In the genomic region with DNA sequence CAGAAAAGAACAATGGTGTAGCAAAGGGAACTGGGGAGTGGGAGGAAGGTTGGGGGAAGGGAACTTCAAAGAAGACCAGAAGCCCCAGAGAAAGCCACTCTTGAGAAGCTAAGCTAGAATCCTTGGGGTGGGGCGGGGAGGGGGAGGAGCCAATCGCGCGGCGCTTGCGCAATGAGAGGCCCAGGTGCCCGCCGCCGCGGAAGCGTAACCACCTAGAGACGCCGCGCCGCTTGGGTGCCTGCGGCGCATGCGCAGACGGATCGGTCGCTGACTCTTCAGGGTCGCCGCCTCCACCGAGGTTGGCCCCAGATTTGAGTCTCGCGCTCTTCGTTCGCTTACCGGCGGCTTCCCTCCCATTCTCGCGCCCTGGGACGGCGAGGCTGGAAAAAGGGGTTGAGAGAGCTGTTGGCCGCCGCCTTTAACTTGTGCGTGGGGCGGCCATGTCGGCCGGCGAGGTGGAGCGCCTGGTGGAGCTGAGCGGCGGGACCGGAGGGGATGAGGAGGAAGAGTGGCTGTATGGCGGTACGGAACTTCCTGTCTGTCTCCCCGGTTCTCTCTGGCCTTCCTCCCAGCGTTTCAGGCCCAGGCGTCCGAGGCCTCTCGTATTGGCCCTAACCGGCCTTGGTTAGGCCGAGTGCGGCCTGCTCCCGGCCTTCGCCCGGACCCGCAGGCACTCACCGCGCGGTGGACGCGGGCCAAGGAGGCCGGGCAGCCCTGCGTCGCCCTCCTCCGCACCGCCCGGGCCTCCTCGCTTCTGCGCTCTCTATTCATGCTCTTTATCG, we compare ENCODE assay signal across 8 mouse cellular contexts. TPM values are rescaled to one million over a fixed set of nuclear protein-coding genes. Genes with fewer than 3 reads are reported as not detected.
A peak's percentile ranks its signal among the peaks of the same experiment; 100 is the strongest.
DNase-seq lines count a peak whose midpoint lies in the region; ATAC-seq and TF ChIP-seq lines count a peak whose summit lies in the region.

A gene (plus strand): TSS at position 210 of the 782 bp plus-strand sequence.

- peak; percentile 86 for TF ChIP-seq POLR2A in heart, adult 2 months (IDR thresholded peaks at IDR 0.05; ENCODE audit: insufficient read depth, low read depth, low read length)

- H3K4me2 ChIP-seq in embryonic facial prominence, embryonic 13.5 days = peak within 1 kb of the TSS; percentile 67
- peak within 1 kb of the TSS; percentile 79 for H3K4me2 ChIP-seq in limb, embryonic 13.5 days (replicated peaks)
- H3K4me2 ChIP-seq in midbrain, embryonic 16.5 days (ENCODE audit: low read length) = peak within 1 kb of the TSS; percentile 70

- peak; percentile 94 for DNase-seq in 3134 (ENCODE audit: extremely low read depth, insufficient read length, low spot score)
- DNase-seq in adrenal gland, postnatal 36 days = peak; percentile 92 to 94
- DNase-seq in heart, adult 2 months = peak; percentile 92 to 94
- peak; percentile 84 to 87 for DNase-seq in kidney, adult 8-10 months
- DNase-seq in spleen, postnatal 10 days (ENCODE audit: low spot score in 2 of 2) = peak; percentile 90 to 94

- H3K9me3 ChIP-seq in embryonic facial prominence, embryonic 13.5 days = no peaks in the 10 kb centered on the region
- no peaks in the 10 kb centered on the region for H3K9me3 ChIP-seq in limb, embryonic 13.5 days
- no peaks in the 10 kb centered on the region for H3K9me3 ChIP-seq in midbrain, embryonic 16.5 days (replicated peaks; ENCODE audit: control insufficient read depth, low read length, poor library complexity, severe bottlenecking)

- H3K4me1 ChIP-seq in embryonic facial prominence, embryonic 13.5 days = peaks cover 26% of the 10 kb centered on the region
- peaks cover 5% of the 10 kb centered on the region for H3K4me1 ChIP-seq in heart, adult 2 months (ENCODE audit: control insufficient read depth, insufficient read depth, low read length)
- peaks cover 25% of the 10 kb centered on the region for H3K4me1 ChIP-seq in limb, embryonic 13.5 days
- peaks cover 24% of the 10 kb centered on the region for H3K4me1 ChIP-seq in midbrain, embryonic 16.5 days (ENCODE audit: control insufficient read depth, insufficient read depth, low read length)

- intact Hi-C loops in heart, adult 2 months (cut with DNase I) = loop anchor here (10.0 kb wide), 1 partner anchor 471 kb away; a partner anchor contains a TSS

- 0 out of 2 replicates have a peak, but pooled peaks have one; percentile 9 for TF ChIP-seq EP300 in heart, adult 2 months (IDR thresholded peaks at IDR 0.05; ENCODE audit: insufficient read depth, low read depth, low read length)

- peak within 1 kb of the TSS; percentile 93 for H3K4me3 ChIP-seq in embryonic facial prominence, embryonic 13.5 days
- peak within 1 kb of the TSS; percentile 90 for H3K4me3 ChIP-seq in heart, adult 2 months
- peak within 1 kb of the TSS; percentile 91 for H3K4me3 ChIP-seq in limb, embryonic 13.5 days
- peak within 1 kb of the TSS; percentile 68 for H3K4me3 ChIP-seq in midbrain, embryonic 16.5 days (ENCODE audit: low read depth, low read length)

- H3K79me2 ChIP-seq in heart, adult 2 months (replicated peaks; ENCODE audit: control insufficient read depth, insufficient read depth, low read length) = peaks cover 1% of the 10 kb centered on the region

- peak; percentile 25; the same call in 1 of the 2 replicates for TF ChIP-seq CTCF in heart, adult 2 months (IDR thresholded peaks at IDR 0.05)

- peak within 1 kb of the TSS; percentile 91 for H3K9ac ChIP-seq in embryonic facial prominence, embryonic 13.5 days
- H3K9ac ChIP-seq in heart, adult 2 months (ENCODE audit: low read depth, low read length) = peak within 1 kb of the TSS; percentile 86
- H3K9ac ChIP-seq in limb, embryonic 13.5 days = peak within 1 kb of the TSS; percentile 94
- H3K9ac ChIP-seq in midbrain, embryonic 16.5 days (ENCODE audit: low read depth, low read length) = peak within 1 kb of the TSS; percentile 85

- no peaks in the 10 kb centered on the region for H3K27me3 ChIP-seq in embryonic facial prominence, embryonic 13.5 days
- H3K27me3 ChIP-seq in heart, adult 2 months (ENCODE audit: control insufficient read depth, insufficient read depth, low read length) = no peaks in the 10 kb centered on the region
- no peaks in the 10 kb centered on the region for H3K27me3 ChIP-seq in limb, embryonic 13.5 days
- no peaks in the 10 kb centered on the region for H3K27me3 ChIP-seq in midbrain, embryonic 16.5 days (ENCODE audit: control insufficient read depth, insufficient read depth, low read depth, low read length)

- H3K27ac ChIP-seq in embryonic facial prominence, embryonic 13.5 days = peak within 1 kb of the TSS; percentile 95
- H3K27ac ChIP-seq in heart, adult 2 months = peak within 1 kb of the TSS; percentile 95
- H3K27ac ChIP-seq in limb, embryonic 13.5 days = peak within 1 kb of the TSS; percentile 92
- H3K27ac ChIP-seq in midbrain, embryonic 16.5 days (ENCODE audit: low read length) = peak within 1 kb of the TSS; percentile 92

- peaks cover 8% of the 10 kb centered on the region for H3K36me3 ChIP-seq in embryonic facial prominence, embryonic 13.5 days
- peaks cover 10% of the 10 kb centered on the region for H3K36me3 ChIP-seq in heart, adult 2 months (ENCODE audit: control insufficient read depth, insufficient read depth, low read length)
- H3K36me3 ChIP-seq in limb, embryonic 13.5 days = peaks cover 16% of the 10 kb centered on the region
- no peaks in the 10 kb centered on the region for H3K36me3 ChIP-seq in midbrain, embryonic 16.5 days (ENCODE audit: control insufficient read depth, insufficient read depth, low read length)

- under 1% methylated on average over 71 of the region's 73 CpGs for WGBS in embryonic facial prominence, embryonic 13.5 days
- WGBS in heart, adult 2 months = under 1% methylated on average over 73 of the region's 73 CpGs
- WGBS in limb, embryonic 13.5 days = under 1% methylated on average over 72 of the region's 73 CpGs
- under 1% methylated on average over 60 of the region's 73 CpGs for WGBS in midbrain, embryonic 16.5 days

- ATAC-seq in embryonic facial prominence, embryonic 13.5 days (ENCODE audit: insufficient number of reproducible peaks, insufficient read depth, low FRiP score, low TSS enrichment, low read depth) = peak; percentile 90
- peak; percentile 90 for ATAC-seq in limb, embryonic 13.5 days (ENCODE audit: low FRiP score, low read depth)
- peak; percentile 88 for ATAC-seq in midbrain, embryonic 16.5 days

RNA-seq across cellular contexts. Expression of the gene that starts here (rescaled TPM):
- 10 to 100 TPM; 59.2 to 62.0 TPM for total RNA-seq in adrenal gland, postnatal 36 days (2021)
- polyA plus RNA-seq in embryonic facial prominence, embryonic 13.5 days (2015; fragmentation: Nextera tagmentation; extraction: Ambion mirVana) = 107 and 111 TPM in 2 replicates
- total RNA-seq in heart, adult 2 months (2021) = 10 to 100 TPM; 29.4 to 29.8 TPM
- polyA plus RNA-seq in heart, adult 2 months (2012; rRNA removed) = 14.8 and 17.6 TPM in 2 replicates
- polyA plus RNA-seq in limb, embryonic 13.5 days (2015; fragmentation: Nextera tagmentation; extraction: Ambion mirVana) = 102 and 110 TPM in 2 replicates
- polyA plus RNA-seq in midbrain, embryonic 16.5 days (2015; fragmentation: Nextera tagmentation; extraction: Ambion mirVana) = 69.6 and 79.4 TPM in 2 replicates

Comparison
In these comparisons a context has a peak if more than half of its experiments do, and no peak if none do; other contexts are left out.
1. Peak in every context shown above with its lines: DNase-seq, ATAC-seq, H3K4me3 ChIP-seq and H3K27ac ChIP-seq.